Mouse (Mus musculus) CH12F3 (cell line): ENCODE measurements around the gene Kalrn.

Experiments
- in situ Hi-C: fragments of 300-500 bp; cut with MboI; formaldehyde crosslinking; loops from 2 replicates; pipeline ENCODE4 v1.14.3; 2020; ENCODE audit warnings: low sequenced_read_pairs

The Kalrn gene

DNA sequence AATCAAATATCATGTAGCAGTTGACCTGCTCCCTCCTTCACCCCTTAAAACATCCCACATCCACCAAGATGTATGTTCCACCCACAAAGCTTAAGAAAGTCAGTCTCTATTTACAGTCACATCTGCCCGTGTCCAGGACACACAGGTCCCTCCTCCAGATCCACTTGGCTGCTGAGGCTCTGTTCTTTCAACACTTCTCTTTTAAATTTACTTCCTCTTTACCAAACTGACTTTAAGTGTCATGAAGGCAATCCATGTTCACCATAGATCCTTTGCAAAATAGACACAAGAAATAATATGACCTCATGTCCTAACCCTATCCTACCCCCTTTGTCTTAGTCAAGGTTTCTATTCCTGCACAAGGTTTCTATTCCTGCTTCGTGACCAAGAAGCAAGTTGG lies 131.6 kb downstream of the Kalrn start:
- in situ Hi-C loops, result no loop called here

DNA sequence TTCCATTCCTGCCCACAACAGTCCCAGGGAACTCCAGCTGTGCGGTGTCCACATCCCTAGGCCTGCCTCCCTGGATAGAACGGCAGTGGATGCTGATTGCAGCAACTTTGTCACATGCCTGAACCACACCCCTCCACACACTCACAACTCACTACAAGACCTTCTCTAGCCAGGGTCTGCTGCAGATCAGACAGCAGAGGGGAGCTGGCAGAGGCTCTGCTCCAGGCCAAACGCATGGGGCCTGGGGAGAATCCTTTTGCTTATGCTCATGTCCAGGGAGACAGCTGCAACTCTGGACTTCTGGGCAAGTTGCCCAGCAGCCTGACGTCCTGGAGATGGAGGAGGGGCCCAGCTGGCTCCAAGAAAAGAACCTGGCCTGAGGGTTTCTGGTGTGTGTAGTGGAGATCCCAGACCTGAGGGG lies 132.3 kb downstream of the Kalrn start:
- in situ Hi-C loops, result no loop called here

DNA sequence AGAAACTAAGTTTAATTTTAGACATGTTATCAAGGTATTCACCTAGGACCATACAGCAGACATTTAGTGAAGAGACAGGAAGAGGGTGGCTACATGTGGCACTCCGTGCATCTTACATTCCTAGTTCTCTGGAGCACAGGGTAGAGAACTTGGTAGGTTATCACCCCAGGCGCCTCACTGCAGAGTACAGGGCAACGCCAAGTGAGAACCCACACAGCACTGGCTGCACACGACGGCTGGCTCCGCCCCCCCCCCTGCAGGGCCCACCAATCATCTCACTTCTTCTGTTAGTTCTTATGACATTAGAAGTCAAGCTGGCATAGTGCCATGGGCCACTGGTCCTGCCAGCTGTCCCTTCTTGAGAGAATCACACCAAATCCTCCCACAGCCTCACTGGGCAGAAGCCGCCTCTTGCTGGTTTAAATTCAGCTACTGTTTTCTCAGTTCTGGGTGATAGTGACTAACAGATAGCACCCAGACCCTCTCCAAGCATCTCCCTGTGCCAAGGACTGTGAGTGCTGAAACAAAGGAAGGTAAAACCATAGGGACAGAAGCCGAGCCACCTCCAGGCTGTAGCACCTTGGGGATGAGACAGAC lies 133.2 kb downstream of the Kalrn start:
- in situ Hi-C loops, result no loop called here

DNA sequence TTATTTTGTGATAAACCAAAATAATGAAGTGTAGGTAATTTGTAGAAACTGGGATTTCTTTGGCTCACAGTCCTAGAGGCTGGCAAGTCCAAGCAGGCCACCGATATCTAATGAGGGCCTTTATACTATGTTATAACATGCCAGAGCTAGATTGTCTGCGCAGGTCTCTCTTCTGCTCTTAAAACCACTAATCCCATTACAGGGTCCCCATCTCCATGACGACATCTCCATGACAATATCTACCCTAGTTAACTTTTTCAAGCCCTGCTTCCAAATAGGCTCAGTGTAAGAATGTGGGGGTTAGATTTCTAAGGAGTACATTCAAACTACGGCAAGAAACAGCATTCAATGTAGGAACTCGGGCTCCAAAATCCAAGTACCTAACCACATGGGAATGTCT lies 143.2 kb downstream of the Kalrn start:
- in situ Hi-C loops, result no loop called here

DNA sequence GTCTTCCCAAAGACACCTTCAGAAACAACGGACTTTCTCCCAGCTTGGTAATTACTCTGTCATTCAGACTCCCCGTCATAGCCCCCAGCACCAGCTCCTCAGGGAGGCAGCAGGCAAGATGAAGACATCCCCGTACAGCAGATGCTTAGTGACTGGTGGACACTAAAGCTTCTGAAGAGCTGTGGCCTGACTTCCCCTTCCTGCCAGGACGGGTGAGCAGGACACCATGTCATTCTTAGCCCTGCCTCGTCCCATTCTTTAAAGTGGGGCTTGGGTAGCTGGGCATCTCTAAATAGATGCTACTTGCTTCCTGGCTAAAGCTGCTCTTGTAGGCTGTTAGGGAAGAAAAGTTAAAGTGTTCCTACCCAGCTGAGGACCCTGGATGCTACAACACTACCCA lies 145.7 kb downstream of the Kalrn start:
- in situ Hi-C loops, result no loop called here

DNA sequence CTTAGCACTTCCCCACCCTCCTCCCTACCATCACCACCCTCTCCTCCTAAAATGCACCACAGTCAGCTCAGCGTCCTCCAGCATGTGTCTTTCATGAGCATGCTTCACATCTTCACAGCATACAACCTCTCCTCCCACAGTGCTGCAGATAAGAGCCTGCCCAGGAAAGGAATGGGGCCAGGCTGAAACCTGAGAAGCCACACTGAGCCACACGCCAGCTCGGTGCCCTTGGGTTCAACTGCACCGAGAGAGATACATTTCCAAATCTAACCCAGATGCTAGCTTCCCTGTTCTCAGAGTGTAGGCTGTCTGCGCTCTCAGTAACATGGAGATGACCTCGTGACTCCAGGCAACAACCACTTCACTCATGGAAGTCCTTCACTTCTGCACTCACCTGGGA lies 151.9 kb downstream of the Kalrn start:
- in situ Hi-C loops, result no loop called here

DNA sequence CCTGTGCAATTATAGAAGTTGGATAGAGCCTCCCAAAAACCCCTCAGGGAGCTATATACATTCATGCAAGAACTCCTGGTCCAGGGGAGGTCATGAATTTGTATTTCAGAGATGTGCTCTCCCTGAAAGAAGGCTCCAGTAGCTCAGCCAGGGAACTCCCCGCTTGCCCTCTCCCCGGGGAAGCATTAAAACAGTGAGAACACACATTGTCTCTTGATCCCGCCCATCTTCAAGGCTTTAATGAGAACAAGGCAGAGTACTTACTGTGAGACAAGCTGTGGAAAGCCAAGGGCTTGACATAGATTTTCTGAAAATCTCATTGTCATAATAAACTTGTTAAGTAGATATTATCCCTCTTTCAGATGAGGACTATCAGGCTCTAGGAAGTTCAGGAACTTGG lies 155.4 kb downstream of the Kalrn start:
- in situ Hi-C loops, result no loop called here

DNA sequence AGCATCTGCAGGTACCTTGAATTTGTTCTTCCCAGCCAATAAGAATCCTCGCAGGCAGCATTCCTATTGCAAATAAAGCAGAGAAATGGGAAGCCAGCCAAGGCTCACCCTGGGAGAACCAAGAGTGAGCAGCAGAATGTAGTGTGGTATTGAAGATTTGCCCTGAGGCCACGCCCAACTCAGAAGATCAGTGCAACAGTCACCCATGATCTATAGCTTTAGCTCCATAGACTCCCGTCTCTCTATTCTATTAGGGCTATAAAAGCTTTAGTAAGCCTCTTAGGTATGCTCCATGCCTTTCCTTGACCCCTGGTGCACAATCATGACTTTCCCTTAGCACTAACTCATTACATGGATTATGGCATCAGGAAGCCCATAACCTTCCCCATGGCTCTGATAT lies 155.9 kb downstream of the Kalrn start:
- in situ Hi-C loops, result no loop called here

DNA sequence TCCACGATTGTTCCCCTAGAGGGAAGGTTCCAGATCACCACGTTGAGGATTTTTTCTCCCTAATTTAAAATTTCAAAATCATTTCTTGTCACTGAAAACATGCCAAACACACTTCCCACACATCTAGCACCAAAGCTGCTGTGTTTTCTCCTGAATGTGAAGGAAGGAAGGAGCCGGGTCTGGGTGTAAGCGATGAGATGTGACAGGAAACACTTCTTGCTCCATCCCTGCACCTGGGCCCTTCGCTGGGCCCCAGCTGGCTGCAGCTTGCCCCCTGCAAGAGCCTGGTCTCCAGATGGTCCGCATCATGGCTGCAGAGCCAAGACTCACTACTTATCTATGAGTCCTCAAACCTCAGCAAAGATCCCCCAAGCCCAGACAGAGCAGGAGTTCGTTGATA lies 158.8 kb downstream of the Kalrn start:
- in situ Hi-C loops, result no loop called here

DNA sequence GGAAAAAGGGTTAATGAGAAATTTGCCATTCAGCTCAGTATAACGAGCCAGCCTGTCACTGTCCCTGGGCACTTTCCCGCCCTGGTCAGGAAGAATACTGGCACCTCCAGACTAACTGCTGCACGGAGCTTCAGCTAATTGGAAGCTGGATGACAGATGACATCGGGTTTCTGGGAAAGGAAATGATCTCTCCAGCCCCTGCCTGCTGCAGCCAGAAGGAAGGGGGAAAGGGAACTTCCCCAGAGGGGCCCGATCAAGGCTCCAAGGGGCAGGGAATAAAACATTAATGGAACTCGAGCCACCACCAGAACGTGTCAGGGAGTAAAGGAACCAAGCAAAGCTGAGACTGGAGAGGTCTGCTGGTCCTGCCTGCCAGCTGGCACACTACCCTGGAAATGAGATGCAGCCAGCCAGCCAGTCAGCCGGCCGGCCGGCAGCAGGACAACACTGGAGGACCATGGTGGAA lies 159.4 kb downstream of the Kalrn start:
- in situ Hi-C loops, result no loop called here

DNA sequence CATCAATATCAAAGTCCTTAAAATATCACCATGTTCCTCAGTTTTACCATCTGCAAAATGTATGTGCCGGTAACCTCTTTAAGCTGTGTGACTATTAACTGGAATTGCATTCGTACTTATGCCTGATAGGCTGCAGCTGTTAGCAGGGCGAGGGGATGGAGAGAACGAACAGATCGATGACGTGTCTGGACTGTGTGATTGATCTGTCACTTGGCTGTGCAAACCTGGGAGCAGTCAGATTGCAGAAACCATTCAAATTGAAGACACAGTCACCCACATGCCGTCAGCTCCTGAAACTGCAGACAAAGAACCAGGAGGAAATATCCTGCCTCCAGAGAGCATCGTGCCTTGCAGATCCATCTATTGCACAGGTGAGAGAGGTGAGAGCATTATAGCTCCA lies 166.3 kb downstream of the Kalrn start:
- in situ Hi-C loops, result no loop called here

DNA sequence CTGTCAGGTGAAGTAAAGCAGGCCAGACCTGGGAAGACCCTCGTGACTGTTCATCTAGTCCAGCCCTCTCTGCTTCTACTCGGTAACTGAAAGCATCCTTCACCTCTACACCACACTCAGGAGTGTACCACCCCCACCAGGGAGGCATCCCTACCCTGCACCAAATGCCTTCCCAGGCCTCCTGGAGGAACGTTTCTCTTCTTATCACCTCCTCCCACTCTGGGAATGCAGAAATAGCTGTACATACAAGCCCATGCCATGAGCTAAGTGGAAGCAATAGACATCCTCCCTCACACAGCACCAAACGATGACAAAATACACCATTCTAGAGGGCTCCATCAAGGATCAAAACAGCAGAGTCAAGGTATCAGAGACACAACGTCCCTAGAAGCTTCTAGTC lies 168.2 kb downstream of the Kalrn start:
- in situ Hi-C loops, result no loop called here

DNA sequence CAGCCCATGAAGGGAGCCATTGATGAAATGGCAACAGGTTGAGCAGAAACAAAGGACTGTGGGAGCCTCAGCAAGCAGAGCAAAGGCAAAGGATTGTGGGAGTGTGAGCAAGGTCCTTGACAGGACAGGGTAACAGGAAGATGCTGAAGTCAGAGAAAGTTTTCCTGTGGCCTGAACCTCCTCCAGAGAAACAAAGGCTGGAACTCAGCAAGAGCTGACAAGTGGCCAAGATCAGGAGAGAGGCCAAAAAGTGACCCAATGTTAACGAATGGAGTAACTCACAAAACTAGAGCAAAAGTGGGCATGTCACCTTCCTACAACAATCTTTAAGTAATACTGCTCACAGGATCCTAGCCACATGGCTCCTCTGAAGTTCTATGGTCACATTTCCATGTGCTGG lies 172.1 kb downstream of the Kalrn start:
- in situ Hi-C loops, result no loop called here

DNA sequence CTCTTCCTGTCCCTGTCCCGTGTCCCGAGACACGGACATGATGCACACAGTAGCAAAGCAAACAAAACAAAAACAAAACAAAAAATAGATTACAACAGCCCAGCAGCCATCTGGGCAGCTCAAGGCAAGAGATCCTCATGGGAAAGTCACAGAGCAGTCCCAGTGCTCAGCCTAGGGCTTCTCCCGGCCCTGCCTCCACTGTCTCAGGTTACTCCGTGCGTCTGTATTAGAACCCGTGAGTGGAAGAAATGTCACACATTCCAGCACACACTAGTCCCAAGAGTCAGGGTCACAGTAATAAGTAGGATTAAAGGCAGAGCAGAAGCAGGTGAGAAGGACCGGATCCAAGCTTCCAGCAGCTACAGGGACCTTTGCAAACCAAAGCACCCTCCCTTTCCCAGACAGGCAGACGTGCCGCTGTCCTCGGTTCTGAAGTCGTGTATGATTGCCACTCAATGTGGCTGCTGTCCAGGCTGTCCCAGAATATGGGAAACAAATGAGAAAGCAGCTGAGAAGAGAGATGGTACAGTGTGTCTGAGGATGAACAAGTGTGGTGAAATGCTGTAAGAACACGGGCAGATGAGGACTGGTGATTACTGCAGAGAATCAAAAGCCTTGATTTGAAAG lies 173.1 kb downstream of the Kalrn start:
- in situ Hi-C loops, result no loop called here

DNA sequence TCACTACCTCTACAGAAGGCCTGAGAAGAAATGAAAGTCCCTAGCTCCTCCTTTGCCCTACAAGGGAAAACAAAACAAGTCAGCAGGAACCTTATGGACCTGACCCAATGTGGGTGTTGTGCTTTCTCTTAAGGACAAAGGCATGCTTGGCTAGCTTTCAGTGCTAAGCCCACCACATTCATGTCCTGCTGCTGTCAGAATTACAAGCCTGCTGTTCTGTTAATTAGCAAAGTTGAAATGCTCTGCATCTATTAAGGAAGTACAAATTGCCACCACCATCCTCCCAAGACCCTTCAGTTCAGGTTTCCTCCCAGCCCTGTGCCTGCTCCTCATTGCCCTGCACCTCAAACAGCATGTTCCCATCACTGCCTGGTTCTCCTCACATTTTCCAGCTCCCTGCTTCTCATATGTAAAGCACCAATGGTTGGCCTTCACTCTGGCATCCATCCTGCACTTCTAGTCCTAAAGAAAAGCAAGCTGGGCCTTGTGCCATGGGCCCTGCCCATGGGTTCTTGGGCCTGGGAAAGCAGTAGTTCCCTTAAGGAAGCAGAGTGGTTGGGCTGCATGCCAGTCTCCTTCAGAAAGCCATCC lies 178.0 kb downstream of the Kalrn start:
- in situ Hi-C loops, result no loop called here

DNA sequence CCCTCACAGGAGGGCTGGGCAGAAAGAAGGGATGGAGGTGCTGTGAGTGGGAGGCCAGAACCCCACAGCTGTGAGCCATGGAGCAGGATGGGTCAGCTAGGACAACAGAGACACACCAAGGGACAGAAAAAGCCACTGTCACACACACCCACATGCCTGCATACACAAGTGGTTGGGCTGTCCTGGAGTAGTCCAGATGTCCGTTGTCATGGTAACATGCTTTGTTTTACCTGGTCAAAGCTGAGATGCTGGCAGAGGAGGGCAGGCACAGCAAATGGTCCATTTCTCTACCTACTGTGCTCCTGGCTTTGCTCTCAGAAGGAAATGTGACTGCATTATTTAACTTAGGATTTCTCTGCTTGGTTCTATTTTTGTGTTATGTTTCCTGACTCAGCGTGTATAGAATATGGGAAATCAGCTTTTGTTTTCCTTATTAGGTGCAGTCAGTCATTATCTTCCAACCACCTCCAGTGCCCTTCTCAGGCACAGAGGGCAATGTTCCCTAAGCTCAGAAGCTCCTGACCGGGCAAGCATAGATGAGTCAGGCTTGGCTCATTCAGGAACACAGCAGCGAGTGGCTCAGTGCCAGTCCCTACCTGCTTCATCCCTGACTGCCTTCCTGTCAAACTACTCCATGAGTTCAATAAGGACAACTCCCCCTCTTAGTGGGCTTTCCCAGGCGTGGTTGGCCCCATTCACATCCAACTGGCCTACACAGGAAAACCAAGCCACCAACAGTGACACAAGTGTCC lies 183.6 kb downstream of the Kalrn start:
- in situ Hi-C loops, result no loop called here

DNA sequence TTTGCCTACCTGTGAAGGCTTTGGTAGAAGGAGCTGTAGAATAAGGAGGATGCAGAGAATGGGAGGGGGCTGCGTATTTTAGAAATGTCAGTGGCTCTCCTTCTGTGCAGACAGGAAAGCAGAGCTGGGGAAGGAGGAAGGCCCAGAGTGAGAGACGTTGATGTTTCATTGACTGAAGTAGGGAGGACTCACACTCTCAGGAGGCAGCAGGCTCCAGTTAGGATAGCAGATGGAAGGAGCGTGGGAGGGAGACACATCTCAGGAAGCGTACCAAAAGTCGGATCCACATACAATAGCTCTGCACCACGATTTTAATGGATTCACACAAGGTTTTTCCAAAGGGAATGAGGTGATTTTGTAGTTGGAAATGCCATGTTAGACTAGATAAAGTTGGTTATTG lies 184.5 kb downstream of the Kalrn start:
- in situ Hi-C loops, result no loop called here

DNA sequence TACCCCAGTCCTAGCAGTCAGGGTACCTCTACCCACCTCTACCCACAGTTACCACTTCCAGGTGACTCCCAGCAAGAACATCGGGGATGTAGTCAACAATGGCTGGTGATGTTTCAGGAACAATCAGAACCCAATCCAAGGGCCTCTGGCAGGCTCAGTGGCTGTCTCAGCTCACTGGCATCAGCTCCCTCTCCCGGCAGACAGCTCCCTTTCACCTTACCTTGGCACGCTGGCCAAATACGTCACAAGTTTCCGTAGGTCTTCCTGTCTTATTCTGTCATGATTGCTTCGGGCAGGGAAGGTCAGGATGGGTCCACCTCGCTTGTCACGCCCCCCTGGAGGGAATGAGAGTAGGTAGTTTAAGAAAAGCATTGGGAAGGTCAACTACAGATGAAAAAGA lies 188.3 kb downstream of the Kalrn start:
- in situ Hi-C loops, result no loop called here

DNA sequence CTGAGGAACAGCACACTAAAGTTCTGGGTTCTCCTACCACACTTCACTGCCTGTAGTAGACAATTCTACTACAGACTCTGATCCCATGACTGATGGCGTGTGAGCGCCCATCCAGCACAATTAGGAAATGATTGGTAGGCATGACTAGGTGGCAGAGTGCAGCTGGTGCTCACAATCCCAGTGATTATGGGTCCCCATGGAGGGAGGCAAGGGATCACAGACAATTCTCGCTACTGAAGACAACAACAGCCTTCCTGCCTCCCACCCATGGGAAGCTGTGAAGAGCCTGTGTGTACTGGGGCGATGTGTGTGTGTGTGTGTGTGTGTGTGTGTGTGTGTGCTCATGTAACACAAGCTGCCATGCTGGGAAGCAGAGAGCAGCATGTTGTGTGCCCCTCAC lies 190.3 kb downstream of the Kalrn start:
- in situ Hi-C loops, result no loop called here

DNA sequence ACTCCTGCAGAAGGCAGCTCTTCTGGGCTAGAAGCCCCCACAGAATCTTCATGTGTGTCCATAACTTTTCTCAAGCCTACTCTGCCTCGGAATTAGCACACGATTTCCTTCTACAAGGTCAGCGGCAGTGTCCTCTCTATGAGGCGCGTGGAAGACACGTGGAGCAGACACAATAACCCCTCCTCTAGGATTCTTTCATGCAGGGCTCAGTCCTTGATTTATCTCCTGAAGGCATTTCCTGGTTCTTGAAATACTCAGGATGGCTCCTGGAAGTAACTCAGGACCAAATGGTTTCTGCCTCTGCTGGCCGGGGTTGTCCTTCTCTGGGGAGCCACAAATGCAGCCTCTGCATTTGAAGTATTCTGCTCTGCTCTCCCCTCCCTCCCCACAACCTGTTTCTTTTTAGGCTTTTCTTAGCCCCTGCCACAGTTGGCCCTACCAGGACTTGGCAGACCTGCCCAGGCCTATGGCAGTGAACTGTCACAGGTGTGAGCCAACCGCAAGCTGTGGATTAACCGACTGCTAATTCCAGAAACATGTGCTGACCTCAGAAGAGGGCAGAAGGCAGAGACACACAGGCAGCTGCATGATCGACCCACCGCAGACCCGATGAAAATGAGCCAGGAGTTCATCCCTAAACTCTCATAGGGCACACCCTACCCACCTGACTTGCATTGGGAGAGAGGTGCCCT lies 197.0 kb downstream of the Kalrn start:
- in situ Hi-C loops, result no loop called here

DNA sequence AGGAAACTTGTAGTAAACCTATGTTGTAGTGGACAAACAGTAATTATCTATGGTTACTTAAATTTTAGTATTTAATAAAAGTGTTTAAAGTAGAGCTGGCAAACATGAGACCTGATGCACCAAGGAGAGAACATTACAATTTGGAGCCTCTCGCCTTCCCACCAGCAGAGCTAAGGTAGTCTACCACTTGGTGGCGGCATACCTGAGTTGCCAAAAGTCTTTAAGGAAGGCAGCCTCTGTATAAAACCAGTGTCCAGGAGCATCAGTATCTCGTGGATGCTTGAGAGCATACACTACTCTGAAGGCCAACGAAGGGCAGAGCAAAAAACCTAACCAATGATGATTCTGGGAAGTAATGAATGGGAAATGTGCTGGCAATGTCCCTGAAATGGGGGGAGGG lies 199.8 kb downstream of the Kalrn start:
- in situ Hi-C loops, result no loop called here
